Mouse (Mus musculus): ENCODE results near the gene Vmn2r108. TPM values are rescaled to one million over a fixed set of nuclear protein-coding genes. Genes with fewer than 3 reads are reported as not detected.
"Not testable (repeated sequence)": the region's sequence is repeated elsewhere in the genome, so short reads cannot be mapped to it uniquely, and the experiment has no call there.

Vmn2r108 gene
- not detected in 2 replicates for polyA plus RNA-seq (2012; rRNA removed)

DNA sequence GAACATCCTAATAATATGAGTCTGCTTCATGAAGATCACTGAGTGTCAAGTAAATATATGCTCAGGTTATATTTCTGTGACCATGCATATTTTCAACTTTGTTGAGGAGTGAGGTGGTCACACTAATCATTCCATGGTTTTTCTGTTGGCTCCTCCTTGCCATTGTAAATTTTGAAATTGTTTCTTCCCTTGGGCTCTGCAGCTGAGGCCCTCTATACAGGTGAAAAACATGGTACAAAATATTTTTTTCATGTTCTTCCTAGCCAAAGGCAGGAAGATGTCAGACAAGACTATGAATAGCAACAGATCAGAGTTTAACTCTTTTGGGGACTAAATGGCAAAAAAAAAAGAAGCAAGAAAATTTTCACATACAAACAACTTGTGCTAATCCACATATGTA, at the start of gene Vmn2r108:
Gene Vmn2r108 (minus strand): TSS at position 101 of the 400 bp plus-strand sequence.
- DNase-seq (ENCODE audit: low spot score) = no peak

DNA sequence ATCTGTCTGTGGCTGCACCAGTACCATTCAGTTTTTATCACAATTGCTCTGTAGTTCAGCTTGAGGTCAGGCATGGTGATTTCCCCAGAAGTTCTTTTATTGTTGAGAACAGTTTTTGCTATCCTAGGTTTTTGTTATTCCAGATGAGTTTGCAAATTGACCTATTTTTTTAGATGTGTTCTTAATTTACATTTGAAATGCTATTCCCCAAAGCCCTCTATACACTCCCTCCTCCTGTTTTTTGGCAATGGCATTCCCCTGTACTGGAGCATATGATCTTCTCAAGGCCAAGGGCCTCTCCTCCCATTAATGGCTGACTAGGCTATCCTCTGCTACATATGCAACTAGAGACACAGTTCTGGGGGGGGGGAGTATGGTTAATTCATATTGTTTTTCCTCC, 27.1 kb upstream of the Vmn2r108 start:
- DNase-seq (ENCODE audit: low spot score) = not testable (repeated sequence)

DNA sequence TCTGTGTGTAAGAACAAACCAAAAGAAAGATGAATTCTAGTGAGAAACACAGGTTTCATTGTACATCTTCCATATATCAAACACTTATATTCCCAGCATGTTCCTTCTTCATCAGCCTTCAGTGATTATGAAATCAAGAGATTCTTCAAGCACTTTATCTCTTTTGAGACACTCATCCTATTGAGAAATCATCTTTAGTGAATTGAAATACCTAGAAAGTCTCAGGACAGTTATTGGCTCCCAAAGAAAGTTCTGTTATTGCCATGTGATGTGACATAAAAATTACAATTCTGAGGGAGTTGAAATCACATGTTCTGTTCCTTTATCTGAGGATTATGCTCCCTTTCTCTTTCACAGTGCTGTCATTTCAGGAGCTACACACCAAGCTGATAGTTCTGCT, 16.7 kb upstream of the Vmn2r108 start, which contains the start of gene Vmn1r225:
Gene Vmn1r225 (plus strand): TSS at position 301 of the 400 bp plus-strand sequence.
- DNase-seq (ENCODE audit: low spot score) = no peak

DNA sequence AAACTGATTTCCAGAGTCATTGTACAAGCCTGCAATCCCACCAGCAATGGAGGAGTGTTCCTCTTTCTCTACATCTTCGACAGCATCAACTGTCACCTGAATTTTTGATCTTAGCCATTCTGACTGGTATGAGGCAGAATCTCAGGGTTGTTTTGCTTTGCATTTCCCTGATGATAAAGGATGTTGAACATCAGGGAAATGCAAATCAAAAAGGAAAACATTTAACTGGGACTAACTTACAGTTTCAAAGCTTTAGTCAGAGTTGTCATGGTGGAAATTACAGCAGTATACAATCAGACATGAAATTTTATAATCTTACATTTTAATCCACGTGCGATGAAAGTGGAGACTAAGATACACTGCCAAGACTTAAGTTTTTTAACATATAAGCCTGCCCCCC, 7.8 kb downstream of the Vmn2r108 start:
- no peak for DNase-seq (ENCODE audit: low spot score)

DNA sequence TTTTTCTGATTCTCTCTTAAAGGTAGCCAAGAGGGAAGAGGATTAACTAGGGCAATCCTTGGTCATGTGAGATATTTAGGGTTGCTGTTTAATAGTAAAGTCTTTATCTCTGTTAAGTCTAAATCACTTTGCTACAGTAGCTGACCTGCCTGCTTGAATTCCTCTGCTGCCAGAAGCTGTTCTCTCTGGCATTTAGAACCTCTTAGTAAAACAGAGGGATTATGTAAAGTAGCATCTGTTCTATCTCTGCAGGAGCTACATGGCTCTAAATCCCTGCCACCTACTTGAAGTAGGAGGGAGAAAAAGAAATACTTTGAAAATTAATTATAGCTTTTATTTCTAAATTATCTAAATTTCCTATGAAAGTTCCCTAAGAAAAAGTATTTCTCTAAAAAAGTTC, 41.9 kb downstream of the Vmn2r108 start:
- no peak for DNase-seq (ENCODE audit: low spot score)

DNA sequence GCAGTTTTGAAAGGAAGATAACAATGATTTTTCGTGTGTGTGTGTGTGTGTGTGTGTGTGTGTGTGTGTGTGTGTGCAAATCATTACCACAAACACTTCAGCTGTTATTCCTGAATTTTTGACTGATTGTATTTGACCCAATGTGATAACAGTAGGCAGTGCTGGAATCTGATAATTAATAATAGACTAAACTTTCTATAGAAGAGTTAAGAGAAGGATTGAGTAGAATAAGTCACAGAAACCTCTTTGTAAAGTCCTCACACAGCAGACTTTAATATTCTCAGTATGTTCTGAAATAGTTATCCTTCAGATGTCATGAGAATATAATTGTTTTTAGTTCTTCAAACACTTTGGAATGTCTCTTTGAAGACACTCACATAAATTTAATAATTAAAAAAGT, 67.3 kb downstream of the Vmn2r108 start, which contains the start of gene Vmn1r224:
Gene Vmn1r224 (plus strand): TSS at position 301 of the 400 bp plus-strand sequence.
- no peak for DNase-seq (ENCODE audit: low spot score)

Other genes with a start within 250 kb of the Vmn2r108 start
- not detected in 2 replicates for gene Vmn2r105, start 246.3 kb downstream of the Vmn2r108 start, polyA plus RNA-seq (2012; rRNA removed)
- not detected in 2 replicates for gene Vmn2r106, start 195.8 kb downstream of the Vmn2r108 start, polyA plus RNA-seq (2012; rRNA removed)
- gene Vmn2r107, start 136.1 kb downstream of the Vmn2r108 start, polyA plus RNA-seq (2012; rRNA removed) = not detected in 2 replicates
- gene Vmn1r224, start 67.2 kb downstream of the Vmn2r108 start, polyA plus RNA-seq (2012; rRNA removed) = not detected in 2 replicates
- not detected in 2 replicates for gene Vmn1r225, start 16.8 kb upstream of the Vmn2r108 start, polyA plus RNA-seq (2012; rRNA removed)
- gene Vmn2r109, start 83.4 kb upstream of the Vmn2r108 start, polyA plus RNA-seq (2012; rRNA removed) = not detected in 2 replicates
- gene Vmn2r110, start 115.1 kb upstream of the Vmn2r108 start, polyA plus RNA-seq (2012; rRNA removed) = not detected in 2 replicates
- gene Fpr-rs3, start 143.5 kb upstream of the Vmn2r108 start, polyA plus RNA-seq (2012; rRNA removed) = not detected in 2 replicates
- not detected in 2 replicates for gene Vmn1r226, start 201.5 kb upstream of the Vmn2r108 start, polyA plus RNA-seq (2012; rRNA removed)
- gene Vmn1r227, start 248.5 kb upstream of the Vmn2r108 start, polyA plus RNA-seq (2012; rRNA removed) = not detected in 2 replicates